Mouse (Mus musculus): ENCODE measurements at regions not wholly inside any gene's neighbourhood (a gene's known extent, or its start where the extent isn't known, plus 50 kb on each side); places are given as distances from the start of the nearest gene placed in this dataset.
A peak's percentile ranks its signal among the peaks of the same experiment; 100 is the strongest.

GRCm38 (mm10) chr13:115210643-115211208 is 109.0 kb upstream of the Itga1 start:
- H3K4me3 ChIP-seq (ENCODE audit: insufficient read depth, low read length), result no peak overlapping the region
- TF ChIP-seq POLR2A (IDR thresholded peaks at IDR 0.05; ENCODE audit: low read depth, low read length) (no peak), CTCF (IDR thresholded peaks at IDR 0.05; ENCODE audit: borderline replicate concordance, insufficient read depth, low read length) (no peak)
- peaks cover 2% of the 10 kb centered on the region; the same call in 1 of the 2 replicates for H3K4me1 ChIP-seq (ENCODE audit: control insufficient read depth, insufficient read depth, low read length)
- no peak overlapping the region for H3K27ac ChIP-seq (ENCODE audit: insufficient read depth, low read length)

GRCm38 (mm10) chr13:115209402-115210192 is 107.8 kb upstream of the Itga1 start:
- H3K4me3 ChIP-seq (ENCODE audit: insufficient read depth, low read length), result no peak overlapping the region
- H3K4me1 ChIP-seq (ENCODE audit: control insufficient read depth, insufficient read depth, low read length), result peaks cover 2% of the 10 kb centered on the region; the same call in 1 of the 2 replicates
- H3K27ac ChIP-seq (ENCODE audit: insufficient read depth, low read length), result no peak overlapping the region
- TF ChIP-seq POLR2A (IDR thresholded peaks at IDR 0.05; ENCODE audit: low read depth, low read length) (no peak), CTCF (IDR thresholded peaks at IDR 0.05; ENCODE audit: borderline replicate concordance, insufficient read depth, low read length) (no peak)

DNA sequence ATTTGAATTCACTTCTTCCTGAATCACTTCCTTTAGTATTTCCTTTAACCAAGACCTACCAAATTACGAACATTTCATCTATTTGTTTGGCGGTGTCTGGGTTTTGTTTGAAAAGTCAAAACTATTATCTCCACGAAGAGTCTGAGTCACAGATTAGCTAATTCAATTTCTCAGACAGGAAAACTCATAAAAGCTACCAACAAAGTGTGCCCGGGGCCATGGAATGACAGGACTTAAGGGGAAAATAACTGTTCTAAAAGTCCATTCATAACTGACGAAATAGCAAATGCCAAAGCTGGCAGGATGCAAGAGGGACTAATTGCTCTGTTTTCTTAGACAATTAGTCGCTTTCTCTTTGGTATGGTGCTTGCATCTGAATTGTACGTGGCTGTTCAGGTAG is 105.0 kb upstream of the Itga1 start:
- TF ChIP-seq POLR2A (IDR thresholded peaks at IDR 0.05; ENCODE audit: low read depth, low read length) (no peak), CTCF (IDR thresholded peaks at IDR 0.05; ENCODE audit: borderline replicate concordance, insufficient read depth, low read length) (no peak)
- Histone ChIP-seq H3K27ac (ENCODE audit: insufficient read depth, low read length) (no peak overlapping the region), H3K4me1 (ENCODE audit: control insufficient read depth, insufficient read depth, low read length) (no peaks in the 10 kb centered on the region), H3K4me3 (ENCODE audit: insufficient read depth, low read length) (no peak overlapping the region)

DNA sequence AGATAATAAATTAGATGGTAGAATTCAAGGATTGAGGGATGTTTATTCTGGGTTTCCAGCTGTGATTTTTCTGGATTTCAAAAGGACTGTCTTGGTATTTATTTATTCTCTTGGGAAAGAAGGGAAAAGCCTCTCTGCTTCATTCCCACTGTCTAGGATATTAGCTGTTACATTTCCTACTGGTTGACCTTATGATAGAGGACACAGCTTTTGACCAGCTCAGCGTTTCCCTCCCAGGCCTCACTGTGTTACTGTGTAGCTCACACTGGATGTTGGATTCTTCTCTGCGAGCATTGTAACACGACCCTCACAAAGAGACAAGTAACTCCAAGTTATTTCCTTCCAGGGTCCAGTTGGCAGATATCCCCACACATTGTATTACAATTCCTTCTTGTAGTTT is 97.4 kb upstream of the Itga1 start:
- Histone ChIP-seq H3K4me1 (ENCODE audit: control insufficient read depth, insufficient read depth, low read length) (no peaks in the 10 kb centered on the region; the same call in 1 of the 2 replicates), H3K27ac (ENCODE audit: insufficient read depth, low read length) (no peak overlapping the region), H3K4me3 (ENCODE audit: insufficient read depth, low read length) (no peak overlapping the region)
- TF ChIP-seq POLR2A (IDR thresholded peaks at IDR 0.05; ENCODE audit: low read depth, low read length) (no peak), CTCF (IDR thresholded peaks at IDR 0.05; ENCODE audit: borderline replicate concordance, insufficient read depth, low read length) (no peak)

DNA sequence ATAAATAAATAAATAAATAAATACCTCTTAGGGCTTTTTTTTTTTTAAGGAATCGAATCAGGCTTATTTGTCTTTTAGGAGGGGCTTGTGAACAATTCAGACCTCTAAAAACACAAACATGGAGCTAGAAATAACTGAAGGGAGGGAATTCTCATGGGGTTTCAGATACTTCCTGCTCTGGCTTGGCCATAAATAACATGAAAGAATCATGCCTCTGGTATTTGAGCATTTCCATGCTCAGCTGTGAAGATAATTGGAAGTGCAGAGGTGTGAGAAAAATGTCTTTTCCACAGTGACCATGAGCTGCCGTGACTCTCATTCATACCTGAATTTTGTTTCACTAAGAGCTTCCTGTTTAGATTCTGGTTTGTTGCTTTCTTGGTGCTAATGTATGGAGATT is 86.3 kb upstream of the Itga1 start:
- H3K4me1 ChIP-seq (ENCODE audit: control insufficient read depth, insufficient read depth, low read length), result no peaks in the 10 kb centered on the region; the same call in 1 of the 2 replicates
- H3K27ac ChIP-seq (ENCODE audit: insufficient read depth, low read length), result peak overlapping the region; percentile 65
- no peak for TF ChIP-seq POLR2A (IDR thresholded peaks at IDR 0.05; ENCODE audit: low read depth, low read length)
- TF ChIP-seq CTCF (IDR thresholded peaks at IDR 0.05; ENCODE audit: borderline replicate concordance, insufficient read depth, low read length), result no peak
- no peak overlapping the region for H3K4me3 ChIP-seq (ENCODE audit: insufficient read depth, low read length)

DNA sequence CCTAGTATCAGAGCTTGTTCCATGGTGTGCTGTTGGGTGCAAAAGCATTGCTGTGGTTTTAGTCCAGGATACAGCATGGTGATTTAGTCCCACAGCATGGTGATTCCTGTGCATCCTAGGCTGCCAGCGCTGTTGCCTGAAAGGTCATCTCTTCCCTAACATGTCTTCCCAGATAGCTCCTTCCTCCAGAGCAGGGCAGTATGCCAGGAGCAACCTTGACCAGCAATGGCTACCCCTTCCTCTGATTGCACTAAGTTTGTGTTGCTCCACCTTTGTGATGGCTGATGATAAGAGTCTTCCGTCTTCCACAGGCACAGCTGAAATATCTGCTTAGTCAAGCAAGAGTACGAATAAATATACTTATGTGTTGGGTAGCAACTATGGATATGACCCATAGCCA is 85.6 kb upstream of the Itga1 start:
- H3K27ac ChIP-seq (ENCODE audit: insufficient read depth, low read length), result no peak overlapping the region
- H3K4me1 ChIP-seq (ENCODE audit: control insufficient read depth, insufficient read depth, low read length), result no peaks in the 10 kb centered on the region; the same call in 1 of the 2 replicates
- no peak overlapping the region for H3K4me3 ChIP-seq (ENCODE audit: insufficient read depth, low read length)
- no peak for TF ChIP-seq CTCF (IDR thresholded peaks at IDR 0.05; ENCODE audit: borderline replicate concordance, insufficient read depth, low read length)
- TF ChIP-seq POLR2A (IDR thresholded peaks at IDR 0.05; ENCODE audit: low read depth, low read length), result no peak

- Histone ChIP-seq H3K4me1 (ENCODE audit: control insufficient read depth, insufficient read depth, low read length) (no peaks in the 10 kb centered on the region), H3K27ac (ENCODE audit: insufficient read depth, low read length) (no peak overlapping the region)
- TF ChIP-seq CTCF (IDR thresholded peaks at IDR 0.05; ENCODE audit: borderline replicate concordance, insufficient read depth, low read length) (no peak), POLR2A (IDR thresholded peaks at IDR 0.05; ENCODE audit: low read depth, low read length) (no peak)
Observed at GRCm38 (mm10) chr13:115182211-115182870, 80.6 kb upstream of the Itga1 start.

DNA sequence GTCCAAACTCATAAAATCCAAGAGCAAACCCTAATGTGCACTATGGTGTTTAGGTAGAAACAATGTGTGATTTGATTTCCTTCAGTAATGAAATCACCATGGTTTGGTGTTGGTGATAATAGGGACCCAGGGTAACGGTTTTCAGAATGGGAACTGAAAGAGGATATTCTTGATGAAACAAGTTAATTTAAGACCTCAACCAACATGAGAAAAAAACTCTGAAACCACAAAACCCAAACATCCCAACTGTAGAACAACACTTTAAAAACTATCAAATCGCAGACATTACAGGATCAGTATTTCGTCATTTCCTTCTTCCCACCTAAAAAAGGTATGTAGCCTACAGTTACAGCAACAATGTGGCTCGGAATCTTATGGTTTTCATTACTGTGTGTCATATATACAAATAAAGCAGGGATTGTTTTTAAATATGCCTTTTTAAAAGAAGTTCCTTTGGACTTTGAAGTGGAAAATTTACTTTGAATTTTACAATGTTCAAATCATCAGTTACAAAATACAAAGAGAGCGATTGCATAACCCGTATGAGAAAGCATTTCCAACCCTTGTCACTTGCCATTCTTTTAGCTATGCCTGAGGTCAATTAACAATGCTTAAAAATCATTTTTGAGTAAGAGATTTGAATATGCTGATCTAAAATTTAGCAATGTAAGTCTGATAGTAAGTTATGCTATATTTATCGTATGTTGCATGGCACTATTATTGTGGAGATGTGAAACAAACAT is 76.6 kb upstream of the Itga1 start:
- no peaks in the 10 kb centered on the region for H3K4me1 ChIP-seq (ENCODE audit: control insufficient read depth, insufficient read depth, low read length)

More at GRCm38 (mm10) chr13:115182211-115182870, 80.6 kb upstream of the Itga1 start:
- H3K4me3 ChIP-seq (ENCODE audit: insufficient read depth, low read length), result no peak overlapping the region

DNA sequence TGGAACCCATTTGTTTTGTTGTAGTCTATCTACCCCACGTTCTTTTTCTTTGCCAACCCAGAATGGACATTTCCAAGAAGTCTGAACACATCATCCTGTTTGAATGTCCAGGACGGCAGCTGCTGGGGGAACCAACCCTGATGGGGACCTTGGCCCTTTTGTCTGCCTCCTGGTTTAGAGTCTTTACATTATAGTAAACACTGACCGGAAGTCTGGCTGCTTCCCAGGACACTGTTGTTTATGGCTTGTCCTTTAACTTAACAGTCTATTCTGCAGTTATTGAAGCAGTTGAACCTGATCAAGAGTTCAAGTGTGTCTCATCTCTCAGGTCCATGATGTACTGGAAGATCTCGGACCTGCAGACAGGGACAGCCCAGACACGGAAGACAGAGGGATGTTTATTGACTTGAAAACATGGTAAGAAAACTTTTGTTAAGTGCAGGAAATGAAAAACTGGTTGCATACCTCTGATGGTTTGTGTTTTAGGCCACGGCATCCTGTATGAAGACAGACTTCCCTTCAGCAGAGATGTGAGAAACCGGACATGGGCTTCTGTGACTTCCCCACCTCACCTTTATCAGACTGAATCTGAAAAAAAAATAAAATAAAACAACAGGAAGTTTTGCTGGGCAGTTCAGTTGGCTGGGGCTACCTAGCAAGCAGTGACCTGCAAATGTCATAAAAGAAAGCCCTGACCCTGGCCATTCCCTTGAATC is 69.7 kb upstream of the Itga1 start:
- TF ChIP-seq POLR2A (IDR thresholded peaks at IDR 0.05; ENCODE audit: low read depth, low read length), result no peak
- TF ChIP-seq CTCF (IDR thresholded peaks at IDR 0.05; ENCODE audit: borderline replicate concordance, insufficient read depth, low read length), result no peak
- Histone ChIP-seq H3K4me3 (ENCODE audit: insufficient read depth, low read length) (no peak overlapping the region), H3K27ac (ENCODE audit: insufficient read depth, low read length) (no peak overlapping the region), H3K4me1 (ENCODE audit: control insufficient read depth, insufficient read depth, low read length) (no peaks in the 10 kb centered on the region)

More for the DNA sequence above, 76.6 kb upstream of the Itga1 start:
- H3K27ac ChIP-seq (ENCODE audit: insufficient read depth, low read length), result no peak overlapping the region
- TF ChIP-seq POLR2A (IDR thresholded peaks at IDR 0.05; ENCODE audit: low read depth, low read length) (no peak), CTCF (IDR thresholded peaks at IDR 0.05; ENCODE audit: borderline replicate concordance, insufficient read depth, low read length) (no peak)
- H3K4me3 ChIP-seq (ENCODE audit: insufficient read depth, low read length), result no peak overlapping the region
